Mouse (Mus musculus) myocyte (in vitro differentiated cells): ENCODE measurements around the gene Col6a1.

Experiments used
- CEBPB ChIP-seq: IDR thresholded peaks from 2 replicates; pipeline ENCODE4 v1.6.1; 2011; ENCODE audit warnings: mild to moderate bottlenecking, moderate library complexity; ENCODE audit not compliant: poor library complexity, insufficient read depth, severe bottlenecking
- E2F4 ChIP-seq: IDR thresholded peaks from one replicate; pipeline ENCODE4 v1.6.1; 2011; ENCODE audit warnings: mild to moderate bottlenecking, control low read depth, moderate library complexity; ENCODE audit not compliant: insufficient read depth
- MAX ChIP-seq: IDR thresholded peaks from one replicate; pipeline ENCODE4 v1.6.1; 2011; ENCODE audit warnings: low read depth, mild to moderate bottlenecking, control low read depth
- MYOD1 ChIP-seq, 3 experiments: IDR thresholded peaks; one replicate each; pipeline ENCODE4 v1.6.1; 2011; ENCODE audit warnings: control low read depth in 2 of 3, low read depth in 2 of 3, mild to moderate bottlenecking in 2 of 3, moderate library complexity in 1 of 3; ENCODE audit not compliant: insufficient read length in 2 of 3, control insufficient read depth in 1 of 3
- MYOG ChIP-seq, 3 experiments: IDR thresholded peaks; one replicate each; pipeline ENCODE4 v1.6.1; 2011; ENCODE audit warnings: control low read depth in 2 of 3, low read depth in 2 of 3, mild to moderate bottlenecking in 2 of 3; ENCODE audit not compliant: insufficient read length in 2 of 3, control insufficient read depth in 1 of 3, insufficient read depth in 1 of 3
- POLR2A ChIP-seq: IDR thresholded peaks from one replicate; pipeline ENCODE4 v1.6.1; 2011; ENCODE audit warnings: low read depth, mild to moderate bottlenecking, control low read depth, moderate library complexity; ENCODE audit not compliant: insufficient read length
- POLR2AphosphoS2 ChIP-seq: IDR thresholded peaks from one replicate; pipeline ENCODE4 v1.6.1; 2011; ENCODE audit warnings: low read depth, control low read depth; ENCODE audit not compliant: insufficient read length
- REST ChIP-seq: IDR thresholded peaks from one replicate; pipeline ENCODE4 v1.6.1; 2011; ENCODE audit warnings: mild to moderate bottlenecking, control low read depth, moderate library complexity; ENCODE audit not compliant: insufficient read depth, insufficient read length
- SRF ChIP-seq: IDR thresholded peaks from one replicate; pipeline ENCODE4 v1.6.1; 2011; ENCODE audit warnings: low read depth; ENCODE audit not compliant: control insufficient read depth, insufficient read length
- TCF12 ChIP-seq: IDR thresholded peaks from one replicate; pipeline ENCODE4 v1.6.1; 2011; ENCODE audit warnings: mild to moderate bottlenecking, control low read depth; ENCODE audit not compliant: poor library complexity, insufficient read depth, severe bottlenecking
- TCF3 ChIP-seq: IDR thresholded peaks from one replicate; pipeline ENCODE4 v1.6.1; 2011; ENCODE audit warnings: low read depth, control low read depth; ENCODE audit not compliant: insufficient read length
- USF1 ChIP-seq: IDR thresholded peaks from one replicate; pipeline ENCODE4 v1.6.1; 2011; ENCODE audit warnings: low read depth, mild to moderate bottlenecking, control low read depth, moderate library complexity

DNA sequence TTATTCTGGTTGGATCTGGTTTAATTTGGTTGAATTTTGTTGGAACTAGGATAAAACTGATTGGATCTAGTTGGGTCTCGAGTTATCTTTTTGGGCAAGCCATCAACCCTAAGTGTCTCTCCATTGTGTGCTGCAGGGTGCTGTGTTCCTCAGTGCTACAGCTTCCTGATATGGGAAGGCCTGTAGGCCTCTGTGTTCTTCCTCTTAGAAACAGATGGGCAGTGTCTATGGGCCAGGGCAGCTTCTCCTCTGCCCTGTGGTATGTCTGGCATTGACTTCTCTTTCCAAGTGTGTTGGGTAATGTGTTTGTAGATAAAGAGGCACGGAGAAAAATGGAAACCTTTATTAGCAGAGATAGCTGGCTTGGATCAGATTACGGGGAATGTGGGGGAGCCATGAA, 17.5 kb downstream of the Col6a1 start:
- TF ChIP-seq POLR2A, result no peak
- TF ChIP-seq CEBPB, result no peak
- no peak for TF ChIP-seq MAX
- TF ChIP-seq MYOD1 (IDR thresholded peaks at IDR 0.05; ENCODE audit: control insufficient read depth in 1 of 3, insufficient read length in 2 of 3, low read depth in 2 of 3), result no peak
- no peak for TF ChIP-seq USF1
- peak; percentile 10 for TF ChIP-seq POLR2AphosphoS2
- no peak for TF ChIP-seq MYOG (IDR thresholded peaks at IDR 0.05; ENCODE audit: control insufficient read depth in 1 of 3, insufficient read depth in 1 of 3, insufficient read length in 2 of 3, low read depth in 2 of 3)
- TF ChIP-seq TCF12, result no peak
- TF ChIP-seq E2F4, result no peak
- no peak for TF ChIP-seq TCF3
- TF ChIP-seq REST, result no peak
- no peak for TF ChIP-seq SRF
